Mouse (Mus musculus) inflammation-experienced regulatory T-cells, adult 6 months (primary cell): ENCODE data around the gene Tent5b. TPM values are rescaled to one million over a fixed set of nuclear protein-coding genes. Genes with fewer than 3 reads are reported as not detected.
A peak's percentile ranks its signal among the peaks of the same experiment; 100 is the strongest.

Experiments used
- ATAC-seq: one replicate; pipeline ENCODE4 v1.8.0; 2017
- polyA plus RNA-seq, 3 experiments: library from polyadenylated mRNA; unstranded; fragments of 100-300 nt; shearing (Covaris generic); gene quantifications; one replicate each; pipeline ENCODE4 v1.2.1; 2017

The Tent5b gene
- polyA plus RNA-seq, 3 experiments from 2014 or later = not detected

GRCm38 (mm10) chr4:133471135-133471821 lies 8.7 kb upstream of the Tent5b start:
- ATAC-seq = no peak

- ATAC-seq = no peak
These were observed 6.1 kb upstream of the Tent5b start for GRCm38 (mm10) chr4:133473833-133474232.

- no peak for ATAC-seq
These were observed 229 bp downstream of the Tent5b start for GRCm38 (mm10) chr4:133480185-133480537.

GRCm38 (mm10) chr4:133480754-133481153 lies 822 bp downstream of the Tent5b start:
- ATAC-seq = no peak

GRCm38 (mm10) chr4:133481488-133481887 lies 1.6 kb downstream of the Tent5b start:
- ATAC-seq = no peak

- no peak for ATAC-seq
These were observed 2.5 kb downstream of the Tent5b start for GRCm38 (mm10) chr4:133482479-133482878.

GRCm38 (mm10) chr4:133484266-133485025 lies 4.5 kb downstream of the Tent5b start:
- no peak for ATAC-seq

- no peak for ATAC-seq
These were observed 5.9 kb downstream of the Tent5b start for GRCm38 (mm10) chr4:133485691-133486425.

- no peak for ATAC-seq
These were observed 6.9 kb downstream of the Tent5b start for GRCm38 (mm10) chr4:133486673-133487357.

- no peak for ATAC-seq
These were observed 8.9 kb downstream of the Tent5b start for GRCm38 (mm10) chr4:133488619-133489392.

GRCm38 (mm10) chr4:133489489-133490245 lies 9.7 kb downstream of the Tent5b start:
- ATAC-seq = no peak

GRCm38 (mm10) chr4:133491800-133492199 lies 11.9 kb downstream of the Tent5b start:
- ATAC-seq = no peak

GRCm38 (mm10) chr4:133493895-133494294 lies 14.0 kb downstream of the Tent5b start:
- no peak for ATAC-seq

- ATAC-seq = peak; percentile 85
These were observed 14.5 kb downstream of the Tent5b start for GRCm38 (mm10) chr4:133494432-133494831.

GRCm38 (mm10) chr4:133494867-133495266 lies 14.9 kb downstream of the Tent5b start:
- ATAC-seq = no peak

- ATAC-seq = no peak
These were observed 15.8 kb downstream of the Tent5b start for GRCm38 (mm10) chr4:133495711-133496110.

- no peak for ATAC-seq
These were observed 17.0 kb downstream of the Tent5b start for GRCm38 (mm10) chr4:133496738-133497445.

GRCm38 (mm10) chr4:133497461-133498159 lies 17.7 kb downstream of the Tent5b start:
- no peak for ATAC-seq

GRCm38 (mm10) chr4:133498160-133498724 lies 18.3 kb downstream of the Tent5b start, which contains the start of gene Trnp1:
Gene Trnp1, minus strand, starts transcription at chr4:133498550.
- ATAC-seq = peak; percentile 60
